Mouse (Mus musculus) left cerebral cortex, postnatal 10 days (tissue): ENCODE results near the gene Wdr25. TPM values are rescaled to one million over a fixed set of nuclear protein-coding genes. Genes with fewer than 3 reads are reported as not detected.

ENCODE experiments used
- DNase-seq, 2 experiments: peaks; one replicate each; pipeline ENCODE4 v3.0.0; 2021 to 2022; ENCODE audit warnings: low spot score in 2 of 2, mixed read lengths in 1 of 2; ENCODE audit errors: extremely low spot score in 1 of 2
- intact Hi-C: fragments of 180-260 bp; cut with DNase I; formaldehyde crosslinking; loops from one replicate; pipeline ENCODE4 v1.15.1; 2025
- total RNA-seq, 2 experiments: library from RNA; stranded (reverse); gene quantifications; 2 replicates each; pipeline ENCODE4 v1.2.3; 2021

Gene Wdr25
- total RNA-seq, 2 experiments from 2014 or later = 5.8 to 6.1 TPM

DNA sequence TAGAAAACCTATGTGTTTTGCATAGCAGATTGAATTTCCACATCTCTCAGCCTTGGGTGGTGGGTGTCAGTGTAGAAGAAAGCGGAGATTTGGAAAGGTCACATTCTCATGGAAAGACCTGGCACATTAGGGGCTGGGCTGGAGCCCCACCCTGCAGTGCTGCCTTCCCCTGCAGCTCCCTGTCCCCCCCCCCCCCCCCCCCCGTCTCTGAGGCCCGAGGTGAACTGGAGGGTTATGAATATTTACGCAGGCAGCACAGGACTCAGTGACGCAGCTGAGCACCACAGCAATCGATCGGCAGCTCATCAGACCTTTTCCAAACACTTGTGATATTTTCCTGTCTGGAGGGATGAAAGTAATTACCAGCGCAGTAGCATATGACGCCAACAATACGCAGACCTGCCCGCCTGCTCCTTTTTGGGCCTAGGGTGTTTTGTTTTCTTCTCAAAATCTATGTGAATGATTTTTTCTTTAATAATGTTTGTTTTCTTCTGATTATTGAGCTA, 33.2 kb downstream of the Wdr25 start:
- no peak for DNase-seq
- intact Hi-C loops = no loop called here

DNA sequence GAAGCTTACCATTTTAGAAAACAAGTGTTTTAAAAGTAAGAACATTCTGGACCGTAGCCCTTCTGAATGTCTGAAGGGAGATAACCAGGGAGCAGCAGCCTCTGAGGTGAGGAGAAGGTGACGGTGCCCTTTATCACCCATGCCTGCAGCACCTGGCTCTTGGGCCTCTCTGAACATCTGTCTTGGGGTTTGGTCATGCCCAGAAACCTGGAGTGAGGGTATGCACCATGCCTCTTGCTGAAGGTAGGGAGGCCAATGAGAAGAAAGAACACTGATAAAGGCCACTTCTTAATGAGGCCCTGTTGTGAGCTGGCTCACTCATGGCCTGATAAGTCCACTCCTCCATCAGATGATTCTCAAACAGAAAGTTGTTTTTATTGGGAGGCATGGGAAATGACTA, 34.8 kb downstream of the Wdr25 start:
- intact Hi-C loops = no loop called here
- DNase-seq = no peak

DNA sequence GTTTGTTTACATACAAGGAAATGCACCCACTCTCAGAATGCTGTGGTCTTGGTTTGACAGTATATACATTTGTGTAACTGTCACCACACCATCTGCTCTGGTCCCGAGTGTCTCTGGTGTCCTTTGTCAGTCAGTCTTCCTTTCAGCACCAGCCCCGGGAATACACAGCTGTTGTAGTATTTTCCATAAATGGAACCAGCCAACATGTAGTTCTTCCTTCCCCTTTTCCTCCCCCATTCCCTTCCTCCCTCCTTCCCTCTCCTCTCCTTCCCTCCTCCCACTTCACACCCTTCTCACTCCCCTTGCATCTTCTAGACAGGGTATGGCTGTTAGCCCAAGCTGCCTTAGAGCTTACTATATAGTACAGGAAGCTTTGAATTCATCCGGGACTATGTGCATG, 36.0 kb downstream of the Wdr25 start:
- intact Hi-C loops = no loop called here
- DNase-seq = no peak

DNA sequence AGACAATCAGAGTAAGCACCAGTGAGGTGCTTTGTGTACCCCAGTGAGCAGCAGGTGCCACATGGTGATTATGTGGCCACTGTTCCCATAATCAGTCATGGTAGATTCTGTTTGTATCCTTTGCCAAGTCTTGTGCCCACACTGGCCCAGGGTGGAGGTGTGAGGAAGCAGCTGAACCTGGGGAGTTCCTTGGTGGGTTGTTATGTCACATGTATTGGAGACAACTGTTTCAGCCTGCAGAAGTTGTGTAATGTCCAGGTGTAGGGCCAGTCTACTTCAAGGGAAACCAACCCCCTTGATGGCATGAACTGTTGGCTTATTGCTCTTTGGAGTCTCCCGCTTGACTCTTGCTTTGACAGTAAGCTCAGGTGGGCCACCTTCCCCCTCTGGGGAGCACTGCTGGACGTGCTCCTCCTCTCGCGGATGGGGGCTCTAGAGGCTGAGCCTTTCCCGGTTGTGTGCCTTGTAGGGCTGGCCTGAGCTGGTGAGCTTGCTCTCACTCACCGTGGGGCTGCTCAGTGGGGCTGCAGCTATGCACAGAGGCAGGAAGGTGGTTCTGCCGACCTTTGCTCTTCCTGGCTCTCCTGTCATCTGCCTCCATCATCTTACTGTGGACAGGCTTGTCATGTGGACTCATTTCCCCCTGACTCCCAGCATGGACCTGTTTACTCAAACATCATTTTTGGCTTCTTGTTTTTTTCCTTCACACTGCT, 38.1 kb downstream of the Wdr25 start:
- intact Hi-C loops = no loop called here
- no peak for DNase-seq

DNA sequence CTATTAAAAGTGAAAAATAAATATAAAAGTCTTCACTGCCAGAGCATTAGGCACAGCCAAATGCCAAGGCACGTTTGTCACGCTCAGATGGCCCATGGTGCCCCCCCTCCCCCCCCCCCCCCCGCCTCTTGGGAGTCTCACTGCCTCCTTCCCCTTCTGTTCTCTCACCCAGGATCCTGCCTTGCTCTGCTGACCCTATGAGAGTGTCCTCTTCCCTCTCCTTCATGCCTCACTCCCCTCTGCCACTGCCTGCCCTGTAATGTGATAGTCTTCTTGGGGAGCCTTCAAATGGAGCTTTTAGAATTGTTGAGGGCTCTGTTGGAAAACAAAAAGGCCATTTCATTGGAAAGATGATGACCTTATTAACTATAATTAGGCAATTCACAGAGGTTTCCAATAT, 38.7 kb downstream of the Wdr25 start:
- intact Hi-C loops = no loop called here
- no peak for DNase-seq

DNA sequence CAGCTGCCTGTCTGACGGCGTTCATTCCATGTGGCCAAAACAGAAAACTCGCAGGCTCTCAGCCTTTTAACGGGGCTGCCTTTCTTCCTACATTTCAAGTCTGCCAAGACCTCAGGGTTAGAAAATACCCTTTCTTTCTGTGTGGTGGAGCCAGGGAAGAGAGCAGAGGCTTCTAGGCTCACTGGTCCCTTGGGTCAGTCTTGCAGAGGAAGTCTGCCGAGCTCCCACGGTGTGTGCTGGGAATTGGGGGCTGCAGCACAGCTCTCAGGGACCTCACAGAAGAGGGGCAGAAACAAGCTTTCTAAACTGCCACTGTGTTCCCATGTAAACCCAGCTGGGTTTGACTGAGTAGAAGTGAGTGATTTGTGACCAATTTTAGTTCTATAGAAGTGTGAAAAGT, 40.8 kb downstream of the Wdr25 start:
- DNase-seq = peak in 1 of 2 experiments; percentile 54
- intact Hi-C loops = no loop called here

DNA sequence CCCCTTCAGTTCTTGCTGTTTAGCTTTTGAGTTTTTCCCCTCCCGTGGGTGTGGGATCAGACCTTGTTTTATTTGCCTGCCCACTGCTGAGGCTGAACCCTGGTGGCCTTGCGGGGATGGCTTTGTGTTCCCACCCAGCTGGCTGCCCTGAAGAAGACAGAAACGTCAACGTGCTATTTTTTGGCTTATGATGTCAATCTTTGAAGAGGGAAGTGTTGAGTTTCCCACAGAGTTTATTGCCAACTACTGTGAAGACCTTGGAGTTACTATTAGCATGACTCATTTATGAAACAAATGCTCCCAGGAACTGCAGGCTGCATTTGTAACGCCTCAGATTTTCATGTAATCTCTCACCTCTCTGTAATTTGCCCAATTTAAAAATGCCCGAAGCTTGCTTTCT, 43.4 kb downstream of the Wdr25 start:
- DNase-seq = no peak
- intact Hi-C loops = no loop called here

DNA sequence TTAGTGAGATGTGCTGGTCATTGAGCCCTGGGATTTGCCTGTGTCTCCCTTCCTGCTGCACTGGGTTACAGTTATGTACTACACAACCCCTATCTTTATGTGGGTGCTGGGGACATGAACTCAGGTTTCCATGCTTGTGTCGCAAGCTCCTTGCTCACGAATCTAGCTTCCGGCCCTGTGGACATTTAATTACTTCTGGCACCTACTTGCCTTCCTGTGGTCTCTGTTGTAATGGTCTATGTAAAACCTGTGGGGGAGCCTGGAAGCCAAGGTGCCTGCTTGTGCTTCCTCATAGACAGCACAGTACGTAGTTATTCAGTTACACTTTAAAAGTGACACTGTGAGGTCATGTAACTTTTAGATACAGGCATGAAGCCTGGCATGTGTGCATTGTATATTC, 44.1 kb downstream of the Wdr25 start:
- intact Hi-C loops = no loop called here

DNA sequence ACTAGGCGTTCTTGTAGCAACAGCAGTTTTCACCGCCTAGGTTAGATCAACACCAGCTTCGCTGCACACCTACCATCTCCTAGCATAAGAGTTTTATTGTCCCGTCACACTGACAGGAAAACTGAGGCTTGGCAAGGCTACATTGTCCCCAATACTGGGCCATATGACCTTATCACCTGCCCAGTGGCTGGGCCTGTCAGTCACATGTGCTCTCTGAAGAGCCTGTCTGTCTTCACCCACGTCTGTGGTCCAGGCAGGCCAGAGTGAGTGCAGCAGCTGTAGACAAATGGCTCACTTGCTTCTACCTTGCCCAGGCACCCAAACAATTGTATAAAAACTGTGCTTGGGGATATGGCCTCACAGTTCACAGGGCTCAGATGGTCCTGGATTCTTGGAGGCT, 45.4 kb downstream of the Wdr25 start:
- intact Hi-C loops = no loop called here
- DNase-seq = no peak

More for the DNA sequence above, 44.1 kb downstream of the Wdr25 start:
- no peak for DNase-seq

DNA sequence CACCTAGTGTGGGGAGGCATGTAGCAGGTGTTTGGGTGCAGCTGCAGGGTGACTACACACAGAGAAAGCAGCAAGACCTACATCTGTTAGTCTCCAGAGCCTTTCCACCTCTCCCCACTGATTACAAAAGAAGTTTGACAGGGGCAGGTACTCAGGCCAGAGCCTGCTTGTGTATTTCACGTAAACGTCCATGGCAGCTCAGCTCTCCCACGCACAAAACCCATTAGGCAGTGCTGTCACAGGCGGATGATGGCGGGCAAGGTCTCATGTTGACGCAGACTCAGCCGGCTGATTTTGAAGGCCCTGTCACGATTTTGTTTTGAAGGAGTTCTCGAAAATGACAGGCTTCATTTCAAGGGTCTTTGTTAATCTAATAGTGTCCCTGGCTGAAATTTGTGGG, 45.9 kb downstream of the Wdr25 start:
- intact Hi-C loops = no loop called here
- no peak for DNase-seq

DNA sequence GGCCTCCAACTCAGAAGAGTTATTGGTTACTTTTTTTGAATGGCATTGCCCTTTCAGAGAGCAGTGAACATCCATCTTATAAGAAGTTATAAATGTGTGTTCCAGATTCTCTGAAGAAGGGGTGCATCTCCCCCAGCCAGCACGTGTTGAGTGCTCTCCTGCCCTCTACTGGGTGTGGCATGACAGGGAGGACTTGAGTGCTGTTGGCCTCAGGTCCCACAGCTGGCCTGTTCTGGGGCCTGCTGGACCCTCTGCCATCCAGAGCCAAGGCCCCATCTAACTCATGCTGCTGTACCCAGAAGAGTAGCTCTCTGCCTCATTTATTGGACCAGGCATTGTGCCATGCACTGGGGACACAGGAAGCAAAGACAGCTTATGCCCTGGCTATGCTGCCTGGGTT, 46.8 kb downstream of the Wdr25 start:
- DNase-seq = no peak
- intact Hi-C loops = no loop called here

DNA sequence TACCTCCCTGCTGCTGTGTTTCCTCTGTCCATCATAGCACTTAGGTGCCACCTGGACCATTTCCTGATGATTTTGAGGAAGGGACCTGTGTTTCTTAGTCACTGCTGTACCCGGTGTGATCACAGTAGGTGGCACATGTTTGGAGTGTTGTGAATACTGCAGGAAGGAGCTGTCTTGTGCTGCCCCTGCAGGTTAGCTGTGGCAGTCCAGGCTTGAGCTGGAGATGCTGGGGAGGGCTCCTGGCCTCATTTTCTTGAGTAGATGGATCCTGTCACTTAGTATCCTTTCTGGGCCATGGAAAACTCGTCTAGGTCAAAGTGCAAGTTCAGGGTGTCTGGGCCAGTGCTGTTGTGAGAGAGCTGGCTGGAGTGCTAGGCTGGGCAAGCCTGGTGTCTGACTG, 47.9 kb downstream of the Wdr25 start:
- no peak for DNase-seq
- intact Hi-C loops = no loop called here

DNA sequence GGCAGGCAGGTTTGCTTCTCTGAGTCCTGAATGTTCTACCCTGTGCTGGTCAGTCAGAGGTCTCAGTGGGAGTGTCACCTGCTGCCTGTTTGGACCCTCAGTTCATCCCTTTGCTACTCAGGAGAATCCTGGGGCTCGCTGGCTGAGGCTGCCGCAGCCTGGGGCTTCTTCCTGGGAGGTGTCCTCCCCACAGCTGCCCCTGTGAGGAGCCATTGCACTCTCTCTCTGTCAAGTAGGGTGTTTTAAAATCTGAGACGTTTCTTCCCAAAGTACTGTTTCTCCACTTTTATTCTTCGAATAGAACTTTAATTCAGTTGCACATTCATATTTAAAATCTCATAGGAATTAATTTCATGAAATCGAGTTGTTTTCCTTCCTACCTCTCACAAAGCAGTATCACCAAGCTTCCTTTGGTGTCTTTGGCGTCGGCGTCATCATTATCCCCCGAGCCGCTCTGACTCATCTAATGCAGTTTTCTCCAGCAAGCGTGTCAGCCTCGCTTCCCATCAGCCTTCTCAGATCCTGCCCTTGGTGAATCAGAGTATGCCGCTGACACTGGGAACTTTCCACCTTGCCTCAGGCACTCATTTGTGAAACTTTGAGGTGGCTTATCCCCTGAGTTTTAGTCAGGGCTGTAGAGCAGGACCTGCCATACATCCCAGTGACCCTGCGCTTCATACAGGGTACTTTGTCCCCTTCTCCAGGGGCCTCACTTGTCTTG, 48.9 kb downstream of the Wdr25 start:
- DNase-seq = no peak
- intact Hi-C loops = no loop called here

DNA sequence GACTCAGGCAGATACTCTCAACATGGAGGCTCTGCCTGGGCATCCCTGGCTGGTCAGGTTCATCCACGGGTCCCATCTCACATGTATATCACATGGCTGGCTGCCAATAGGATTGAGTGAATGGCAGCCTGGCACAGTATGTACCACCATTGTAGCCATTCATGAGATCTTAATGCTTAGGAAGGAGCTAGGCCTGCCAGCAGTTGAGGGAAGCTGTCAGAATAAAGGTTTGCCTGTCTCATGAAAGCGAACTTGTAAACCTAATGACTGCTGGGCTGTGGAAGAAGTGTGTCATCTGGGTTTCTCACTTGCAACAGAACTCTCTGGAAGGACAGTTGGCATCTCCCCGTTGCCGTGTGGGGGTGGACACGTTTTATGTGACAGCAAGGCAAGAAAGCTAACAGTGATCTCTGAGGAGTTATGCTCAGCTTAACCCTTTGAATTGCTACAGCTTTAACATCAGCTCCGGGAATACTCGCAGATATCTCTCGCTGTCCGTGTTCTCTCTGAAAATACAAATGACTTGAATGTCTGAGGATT, 59.6 kb downstream of the Wdr25 start:
- intact Hi-C loops = loop anchor here (10.0 kb wide), 1 partner anchor 442 kb away; no protein-coding TSS in a partner anchor

DNA sequence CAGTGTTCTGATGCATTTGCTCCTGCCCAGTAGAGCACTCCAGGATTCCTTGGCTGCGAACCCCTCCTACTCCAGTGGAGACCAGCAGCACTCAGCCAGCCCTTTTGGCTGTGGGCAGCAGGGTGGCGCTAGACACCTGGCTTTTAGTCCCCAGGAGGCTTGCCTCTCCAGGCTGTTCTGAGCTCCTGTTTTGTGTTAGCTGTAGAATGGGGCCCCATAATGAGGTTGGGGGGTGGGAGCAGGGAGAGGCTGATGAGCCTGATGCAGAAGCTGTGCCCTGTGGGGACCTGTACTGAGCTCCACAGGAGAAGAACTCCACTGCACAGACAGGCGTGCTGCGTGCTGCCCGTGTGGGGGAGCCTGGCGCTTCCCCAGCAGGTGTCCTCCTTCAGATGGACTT, 60.4 kb downstream of the Wdr25 start:
- DNase-seq = peak in 1 of 2 experiments; percentile 53
- intact Hi-C loops = loop anchor here (10.0 kb wide), 1 partner anchor 441 kb away; no protein-coding TSS in a partner anchor

More for the DNA sequence above, 59.6 kb downstream of the Wdr25 start:
- DNase-seq = no peak

DNA sequence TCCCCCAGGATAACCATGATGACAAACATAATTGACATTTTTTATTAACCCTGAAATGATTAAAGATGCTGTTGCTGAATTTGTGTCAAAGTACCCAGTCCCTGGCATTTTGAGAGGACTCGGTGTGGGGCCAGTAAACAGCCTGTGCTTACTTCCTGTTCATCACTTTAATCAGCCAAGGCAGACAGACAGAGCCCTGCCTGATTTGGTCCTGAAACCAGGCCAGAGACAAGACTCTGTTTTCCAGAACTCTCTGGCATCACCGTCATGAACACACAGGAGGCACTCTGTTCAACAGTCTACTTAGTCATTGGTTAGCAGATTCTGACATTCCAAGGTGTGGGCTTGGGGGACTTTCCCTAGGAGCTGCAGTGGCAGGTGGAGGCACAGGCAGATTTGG, 61.0 kb downstream of the Wdr25 start:
- DNase-seq = no peak

DNA sequence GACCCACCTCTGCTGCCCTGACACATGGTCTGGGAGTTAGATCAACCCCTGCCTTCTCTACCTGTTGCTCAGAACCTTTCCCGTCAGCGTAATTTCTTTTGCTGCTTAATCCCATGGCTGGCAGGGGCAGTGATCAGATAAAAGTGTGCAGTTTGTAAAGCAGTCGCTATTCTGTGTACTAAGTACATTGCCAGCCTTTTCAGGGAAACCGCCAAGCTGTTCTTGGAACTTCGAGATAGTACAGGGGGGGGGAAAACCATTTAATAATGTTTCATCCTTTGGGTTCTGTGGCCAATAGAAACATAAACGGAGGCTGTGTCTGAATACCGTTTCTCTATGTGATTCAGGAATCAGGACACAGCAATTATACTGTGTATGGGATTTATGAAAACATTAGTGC, 65.1 kb downstream of the Wdr25 start:
- intact Hi-C loops = loop anchor here (10.0 kb wide), 1 partner anchor 436 kb away; no protein-coding TSS in a partner anchor
- DNase-seq = no peak

More for the DNA sequence above, 61.0 kb downstream of the Wdr25 start:
- intact Hi-C loops = loop anchor here (10.0 kb wide), 1 partner anchor 440 kb away; no protein-coding TSS in a partner anchor

DNA sequence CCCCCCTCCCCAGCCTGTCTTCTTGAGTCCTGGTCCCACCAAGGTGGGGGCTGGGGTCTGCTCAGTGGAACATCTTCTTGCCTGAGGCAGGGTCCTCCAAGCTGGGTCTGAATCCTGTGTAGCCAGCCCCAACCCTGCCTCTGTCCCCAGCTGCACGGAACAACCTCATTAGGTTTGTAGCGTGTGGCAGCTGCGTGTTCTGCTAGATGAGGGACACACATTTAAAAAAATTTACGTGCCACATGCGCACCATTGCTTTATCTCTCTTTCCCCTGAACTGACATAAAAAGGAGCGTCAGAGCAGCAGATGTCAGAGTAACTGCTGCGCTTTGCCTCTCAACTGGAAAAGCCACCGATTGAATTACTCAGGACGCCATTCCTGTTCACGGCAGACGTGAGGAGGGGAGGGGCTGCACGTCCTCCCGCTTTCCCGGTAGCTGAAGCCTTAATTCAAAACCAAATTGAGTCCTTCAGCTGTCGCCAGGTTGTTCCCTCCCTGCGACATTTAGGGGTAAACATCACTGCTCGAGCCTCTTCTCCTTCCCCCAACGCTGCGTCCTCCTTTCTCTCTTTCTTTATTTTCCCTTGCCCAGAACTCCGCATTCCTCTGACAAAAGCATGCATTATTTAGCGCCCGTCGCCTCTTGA, 65.7 kb downstream of the Wdr25 start:
- DNase-seq = no peak
- intact Hi-C loops = loop anchor here (10.0 kb wide), 1 partner anchor 436 kb away; no protein-coding TSS in a partner anchor

DNA sequence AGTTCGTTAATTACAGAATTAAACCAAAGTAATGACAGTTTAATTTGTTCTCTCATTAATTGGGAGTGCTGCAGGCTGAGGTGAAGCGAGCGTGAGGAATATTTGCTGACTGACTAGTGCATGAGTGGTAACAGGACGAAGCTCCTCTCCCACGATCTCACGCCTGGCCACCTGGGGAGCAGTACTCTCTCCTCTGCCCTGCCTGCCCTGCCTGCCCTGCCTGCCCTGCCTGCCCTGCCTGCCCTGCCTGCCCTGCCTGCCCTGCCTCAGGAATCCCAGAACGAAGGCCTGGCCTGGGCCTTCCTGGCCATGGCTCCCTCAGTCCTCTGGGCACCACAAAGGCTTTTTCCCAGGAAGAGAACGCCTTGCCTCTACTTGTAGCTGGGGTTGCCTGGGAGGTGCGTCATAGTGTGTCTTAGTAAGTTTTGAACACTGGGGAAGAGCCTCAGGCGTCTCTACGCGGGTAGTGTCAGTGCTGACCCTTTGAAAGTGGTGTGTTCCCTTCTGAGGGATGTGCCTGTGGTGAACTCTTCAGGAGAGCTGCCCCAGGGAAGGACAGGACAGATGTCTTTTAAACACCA, 66.3 kb downstream of the Wdr25 start:
- DNase-seq = no peak
- intact Hi-C loops = loop anchor here (10.0 kb wide), 1 partner anchor 435 kb away; no protein-coding TSS in a partner anchor
